ENCODE assay signal across 8 mouse cellular contexts in the genomic region with DNA sequence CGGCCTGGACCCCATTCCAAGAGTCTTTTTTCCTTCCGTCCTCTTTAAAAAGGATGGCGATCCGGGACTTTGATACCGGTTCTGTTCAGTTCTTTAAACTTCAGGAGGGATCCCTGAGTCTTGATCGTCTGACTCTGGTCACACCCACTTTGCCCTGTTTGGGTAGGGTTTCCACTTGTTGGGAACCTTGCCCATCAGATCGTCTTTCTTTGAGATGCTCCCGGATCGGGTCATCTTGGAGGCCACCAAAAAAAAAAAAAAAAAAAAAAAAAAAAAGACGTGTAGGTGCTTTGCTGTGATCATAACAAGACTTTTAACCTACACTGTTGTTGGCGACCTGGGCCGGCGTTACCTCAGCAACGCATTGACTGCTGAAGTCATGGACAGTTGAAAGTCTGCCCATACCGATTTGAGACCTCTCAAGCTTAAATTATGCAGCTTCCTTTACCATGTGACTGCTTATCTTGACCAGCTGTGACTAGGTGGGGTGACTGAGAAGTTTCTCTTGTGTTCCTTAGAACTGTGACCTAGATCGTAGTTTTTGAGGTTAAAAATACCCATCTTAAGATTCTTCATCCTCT. TPM values are rescaled to one million over a fixed set of nuclear protein-coding genes. Genes with fewer than 3 reads are reported as not detected.
DNase-seq lines count a peak whose midpoint lies in the region; ATAC-seq and TF ChIP-seq lines count a peak whose summit lies in the region.

No protein-coding gene starts in this region.

- no peaks in the 10 kb centered on the region for H3K36me3 ChIP-seq in limb, embryonic 15.5 days

- no peaks in the 10 kb centered on the region for H3K9me3 ChIP-seq in limb, embryonic 15.5 days

- 7% methylated on average over 16 of the region's 16 CpGs for WGBS in limb, embryonic 15.5 days

- ATAC-seq in hematopoietic stem cell, adult 5-6 weeks (replicated peaks in 1 of 2; ENCODE audit: insufficient read depth in 1 of 2, low FRiP score in 2 of 2, low TSS enrichment in 1 of 2, low read depth in 1 of 2, poor library complexity in 2 of 2, severe bottlenecking in 2 of 2) = peak; percentile 44 to 52; a peak in 2 of 4 replicates
- ATAC-seq in limb, embryonic 15.5 days (ENCODE audit: insufficient number of reproducible peaks, low FRiP score, low TSS enrichment, low read depth) = no peak
- peak; percentile 41 for ATAC-seq in monocyte, adult 5-6 weeks (replicated peaks; ENCODE audit: insufficient number of reproducible peaks, low FRiP score, low TSS enrichment, poor library complexity, severe bottlenecking)

- TF ChIP-seq CTCF in cortical plate, adult 2 months (IDR thresholded peaks at IDR 0.05; ENCODE audit: extremely low read depth, insufficient read depth, low read length) = no peak

- peak overlapping the region; percentile 87 for H3K4me3 ChIP-seq in cortical plate, adult 2 months (ENCODE audit: insufficient read depth, low read length)
- H3K4me3 ChIP-seq in limb, embryonic 15.5 days = peak overlapping the region; percentile 90

- TF ChIP-seq POLR2A in cortical plate, adult 2 months (IDR thresholded peaks at IDR 0.05; ENCODE audit: extremely low read depth, insufficient read depth, low read length) = no peak

- peak overlapping the region; percentile 89 for H3K9ac ChIP-seq in limb, embryonic 15.5 days

- no peak overlapping the region for H3K27ac ChIP-seq in cortical plate, adult 2 months (ENCODE audit: insufficient read depth, low read length)
- peak overlapping the region; percentile 92 for H3K27ac ChIP-seq in limb, embryonic 15.5 days

- H3K4me2 ChIP-seq in limb, embryonic 15.5 days = peak overlapping the region; percentile 71

- peaks cover 2% of the 10 kb centered on the region for H3K4me1 ChIP-seq in cortical plate, adult 2 months (ENCODE audit: control insufficient read depth, insufficient read depth, low read length)
- H3K4me1 ChIP-seq in limb, embryonic 15.5 days = peaks cover 12% of the 10 kb centered on the region

- H3K27me3 ChIP-seq in limb, embryonic 15.5 days = no peaks in the 10 kb centered on the region

- peak; percentile 59 for DNase-seq in spleen, adult 12 weeks (ENCODE audit: low spot score)
- no peak for DNase-seq in spleen, adult 18-20 months
- DNase-seq in frontal cortex, adult 2 months (ENCODE audit: extremely low spot score in 1 of 2, low spot score in 1 of 2) = no peak
- DNase-seq in layer of hippocampus, postnatal 10 days (ENCODE audit: low spot score in 2 of 2) = no peak

RNA-seq across cellular contexts. Expression of gene Wwp2, which starts 0.8 kb away (rescaled TPM):
- 24.0 and 24.2 TPM in 2 replicates for polyA plus RNA-seq in cortical plate, adult 2 months (2012; rRNA removed)
- total RNA-seq in hematopoietic stem cell, adult 5-6 weeks (2017) = 62.0 and 62.7 TPM in 2 replicates
- 114 and 119 TPM in 2 replicates for polyA plus RNA-seq in limb, embryonic 15.5 days (2015; fragmentation: Nextera tagmentation; extraction: Ambion mirVana)
- 86.5 to 110 TPM (median 92.8 TPM) in 3 replicates for total RNA-seq in monocyte, adult 5-6 weeks (2017)
- 26.6 and 27.3 TPM in 2 replicates for polyA plus RNA-seq in frontal cortex, adult 2 months (2012; rRNA removed)
- 10 to 100 TPM; 36.1 to 36.7 TPM for total RNA-seq in layer of hippocampus, postnatal 10 days (2021)

RNA-seq across cellular contexts. Expression of gene Nob1, which starts 12.1 kb away (rescaled TPM):
- polyA plus RNA-seq in cortical plate, adult 2 months (2012; rRNA removed) = 54.1 and 58.6 TPM in 2 replicates
- total RNA-seq in hematopoietic stem cell, adult 5-6 weeks (2017) = 38.5 and 39.0 TPM in 2 replicates
- 78.5 and 84.8 TPM in 2 replicates for polyA plus RNA-seq in limb, embryonic 15.5 days (2015; fragmentation: Nextera tagmentation; extraction: Ambion mirVana)
- 11.6 to 14.8 TPM (median 13.6 TPM) in 3 replicates for total RNA-seq in monocyte, adult 5-6 weeks (2017)
- 55.1 and 58.2 TPM in 2 replicates for polyA plus RNA-seq in frontal cortex, adult 2 months (2012; rRNA removed)
- 10 to 100 TPM; 36.3 to 36.9 TPM for total RNA-seq in layer of hippocampus, postnatal 10 days (2021)

RNA-seq across cellular contexts. Expression of gene Nqo1, which starts 33.9 kb away (rescaled TPM):
- polyA plus RNA-seq in cortical plate, adult 2 months (2012; rRNA removed) = 4.8 TPM in 2 replicates
- 2.8 and 4.8 TPM in 2 replicates for total RNA-seq in hematopoietic stem cell, adult 5-6 weeks (2017)
- polyA plus RNA-seq in limb, embryonic 15.5 days (2015; fragmentation: Nextera tagmentation; extraction: Ambion mirVana) = 14.6 and 16.5 TPM in 2 replicates
- 0.78 to 4.0 TPM (median 3.0 TPM) in 3 replicates for total RNA-seq in monocyte, adult 5-6 weeks (2017)
- 6.9 and 7.2 TPM in 2 replicates for polyA plus RNA-seq in frontal cortex, adult 2 months (2012; rRNA removed)
- total RNA-seq in layer of hippocampus, postnatal 10 days (2021) = 1 to 10 TPM; 2.3 to 3.0 TPM
